Mouse (Mus musculus): ENCODE measurements at regions not wholly inside any gene's neighbourhood (a gene's known extent, or its start where the extent isn't known, plus 50 kb on each side); places are given as distances from the start of the nearest gene placed in this dataset.

DNA sequence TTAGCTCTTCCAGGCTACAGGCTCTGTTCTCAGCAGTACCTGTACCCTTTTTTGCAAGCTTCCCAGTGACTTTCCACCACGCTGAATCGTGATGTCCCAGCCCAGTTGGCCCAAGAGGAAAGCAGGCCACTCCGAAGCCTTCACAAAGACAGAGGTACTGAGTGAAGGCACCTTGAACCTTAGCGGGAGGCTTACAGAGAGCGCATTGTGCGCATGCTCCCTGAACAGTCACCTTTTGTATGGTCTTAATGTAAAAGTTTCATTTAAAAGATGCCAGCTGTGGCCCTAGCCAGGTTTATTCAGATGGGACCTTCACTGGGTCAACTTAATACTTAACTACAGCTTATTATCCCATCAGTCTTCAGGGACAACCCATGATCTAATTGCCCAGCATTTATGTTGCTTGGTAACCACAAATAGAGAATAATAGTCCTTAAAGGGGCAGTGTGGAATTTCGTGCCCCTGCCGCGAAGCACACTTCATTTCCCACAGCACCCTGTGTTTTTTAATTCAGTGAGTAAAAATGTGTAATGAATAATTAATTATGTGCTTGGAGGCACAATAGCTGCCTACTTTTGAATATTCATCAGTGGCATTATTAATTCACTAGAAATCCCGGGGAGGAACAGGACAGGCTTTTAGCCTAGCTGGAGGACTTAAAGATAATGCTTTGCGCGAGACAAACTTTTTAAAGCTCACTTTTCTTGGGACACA, 111.3 kb upstream of the Vrk1 start:
- no peak for DNase-seq (ENCODE audit: low read depth, low spot score)

DNA sequence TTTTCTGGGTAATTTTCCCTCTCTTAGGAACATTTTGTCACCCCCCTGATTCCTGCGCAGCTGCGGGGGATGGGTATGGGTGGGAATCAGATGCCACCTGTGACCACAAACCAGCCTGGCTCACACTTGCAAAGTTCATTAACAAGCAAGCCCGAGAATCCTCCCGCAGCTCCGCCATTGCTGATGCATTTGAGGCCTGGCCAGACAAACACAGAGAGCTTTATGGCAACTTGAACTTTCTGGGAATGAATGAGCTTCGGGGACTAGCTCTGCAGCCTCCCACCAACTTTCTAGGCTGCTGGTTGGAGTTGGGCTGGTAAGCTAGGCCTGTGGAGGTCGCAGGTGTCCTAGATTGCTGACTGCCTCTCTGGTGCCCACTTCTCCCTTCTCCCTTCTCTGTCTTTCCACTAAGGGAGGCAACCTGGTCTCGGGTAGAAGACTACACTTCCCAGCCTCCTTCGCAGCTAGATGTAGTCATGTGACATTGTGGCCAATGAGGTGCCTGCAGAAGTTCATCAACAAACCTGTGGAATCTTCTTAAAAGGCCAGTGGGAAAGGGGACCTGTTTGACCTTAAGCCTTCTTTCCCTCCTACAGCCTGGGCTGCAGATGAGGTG, 110.6 kb upstream of the Vrk1 start:
- no peak for DNase-seq (ENCODE audit: low read depth, low spot score)

- DNase-seq (ENCODE audit: low read depth, low spot score): no peak
These were observed 109.5 kb upstream of the Vrk1 start for GRCm38 (mm10) chr12:105900479-105900878.

DNA sequence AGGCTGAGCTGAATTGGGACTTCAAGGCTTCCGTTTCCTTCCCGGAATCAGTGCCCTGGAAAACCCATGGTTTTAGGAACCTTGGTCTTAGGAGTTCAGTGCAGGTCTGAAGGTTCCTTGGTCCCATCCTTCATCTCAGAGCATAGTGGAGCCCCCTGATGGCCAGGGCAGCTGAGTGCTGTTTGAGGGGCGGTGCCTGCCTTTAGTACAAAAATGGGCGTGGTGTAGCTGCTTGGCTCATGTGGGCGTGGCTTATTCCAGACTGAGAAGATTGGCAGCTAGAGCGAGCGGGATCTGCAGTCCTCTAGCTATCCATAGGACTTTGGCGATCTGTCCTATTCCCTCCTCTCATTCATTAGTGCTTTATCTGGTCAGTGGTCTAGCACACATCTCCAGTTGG, 107.0 kb upstream of the Vrk1 start:
- DNase-seq (ENCODE audit: low read depth, low spot score): peak; percentile 2

- peak; percentile 51 for DNase-seq (ENCODE audit: low read depth, low spot score)
These were observed 103.4 kb upstream of the Vrk1 start for GRCm38 (mm10) chr12:105906584-105906983.

DNA sequence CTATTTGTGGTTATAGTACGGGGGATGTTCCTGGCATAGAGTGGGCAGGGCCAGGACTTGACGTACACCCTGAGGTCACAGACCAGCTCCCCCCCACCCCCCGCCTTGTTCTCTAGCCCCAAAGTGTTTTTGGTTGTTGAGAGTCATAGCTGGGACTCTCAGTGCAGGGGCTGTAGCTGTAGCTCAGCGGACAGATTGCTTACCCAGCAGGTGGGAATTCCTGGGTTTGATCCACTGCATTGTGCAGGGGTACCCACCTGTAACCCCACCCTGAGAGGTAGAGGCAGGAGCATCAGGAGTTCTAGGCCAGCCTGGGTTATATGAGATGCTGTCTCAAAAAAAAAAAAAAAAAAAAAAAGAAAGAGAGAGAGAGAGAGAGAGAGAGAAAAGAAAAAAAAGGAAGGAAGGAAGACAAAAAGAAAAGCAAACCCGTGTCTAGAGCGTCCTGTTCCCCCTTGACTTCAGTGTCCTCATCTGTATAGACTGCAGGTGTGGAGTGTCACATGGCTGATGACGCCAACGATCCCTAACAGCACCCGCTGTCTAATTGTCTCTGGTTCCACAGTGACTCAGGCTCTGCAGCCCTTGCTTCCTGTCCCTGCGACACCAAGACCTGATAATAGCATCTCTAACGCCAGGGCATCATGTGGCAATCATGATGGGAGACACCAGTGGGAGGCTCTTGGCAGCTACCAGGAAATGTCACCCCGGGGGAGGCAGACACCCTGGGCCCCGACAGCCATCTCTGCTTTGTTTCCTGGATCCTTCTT, 102.0 kb upstream of the Vrk1 start:
- no peak for DNase-seq (ENCODE audit: low read depth, low spot score)

GRCm38 (mm10) chr12:105911556-105911955, 98.5 kb upstream of the Vrk1 start:
- no peak for DNase-seq (ENCODE audit: low read depth, low spot score)

GRCm38 (mm10) chr12:105917388-105917963, 92.6 kb upstream of the Vrk1 start:
- no peak for DNase-seq (ENCODE audit: low read depth, low spot score)

DNA sequence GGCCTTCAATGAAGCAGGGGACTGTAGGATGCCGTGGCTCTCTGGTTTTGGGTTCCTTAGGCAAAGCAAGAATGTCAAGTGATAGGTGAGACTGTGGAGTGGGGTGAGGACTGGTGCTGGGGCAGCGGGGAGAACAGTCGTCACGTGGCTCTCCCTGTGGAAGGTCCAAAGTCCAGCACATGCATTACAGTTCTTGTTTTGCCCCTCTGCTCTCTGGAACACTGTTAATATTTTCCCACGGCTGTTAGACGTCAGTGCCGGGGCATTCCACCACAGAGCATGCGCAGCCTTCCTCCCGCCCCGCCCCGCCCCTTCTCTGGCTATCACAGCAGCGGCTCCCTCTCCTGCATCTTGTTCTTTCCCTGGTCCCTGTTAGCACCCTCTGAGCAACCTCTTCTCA, 91.3 kb upstream of the Vrk1 start:
- DNase-seq (ENCODE audit: low read depth, low spot score): no peak

DNA sequence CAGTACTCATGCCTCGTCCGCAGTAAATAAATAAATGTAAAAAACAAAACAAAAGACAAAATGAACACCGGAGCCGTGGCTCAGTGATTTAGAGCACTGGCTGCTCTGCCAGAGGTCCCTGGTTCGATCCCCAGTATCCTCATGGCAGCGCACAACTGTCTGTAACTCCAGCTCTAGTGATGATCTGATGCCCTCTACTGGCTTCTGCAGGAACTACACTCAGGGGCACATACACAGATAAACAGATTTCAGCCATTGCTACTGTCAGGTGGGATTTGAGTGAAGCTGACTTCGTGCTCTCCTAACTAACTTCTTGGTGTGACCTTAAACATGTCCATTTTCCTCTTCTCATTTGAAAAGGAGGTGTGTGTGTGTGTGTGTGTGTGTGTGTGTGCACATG, 82.8 kb upstream of the Vrk1 start:
- DNase-seq (ENCODE audit: low read depth, low spot score): no peak

GRCm38 (mm10) chr12:105929456-105929921, 80.5 kb upstream of the Vrk1 start:
- DNase-seq (ENCODE audit: low read depth, low spot score): no peak

DNA sequence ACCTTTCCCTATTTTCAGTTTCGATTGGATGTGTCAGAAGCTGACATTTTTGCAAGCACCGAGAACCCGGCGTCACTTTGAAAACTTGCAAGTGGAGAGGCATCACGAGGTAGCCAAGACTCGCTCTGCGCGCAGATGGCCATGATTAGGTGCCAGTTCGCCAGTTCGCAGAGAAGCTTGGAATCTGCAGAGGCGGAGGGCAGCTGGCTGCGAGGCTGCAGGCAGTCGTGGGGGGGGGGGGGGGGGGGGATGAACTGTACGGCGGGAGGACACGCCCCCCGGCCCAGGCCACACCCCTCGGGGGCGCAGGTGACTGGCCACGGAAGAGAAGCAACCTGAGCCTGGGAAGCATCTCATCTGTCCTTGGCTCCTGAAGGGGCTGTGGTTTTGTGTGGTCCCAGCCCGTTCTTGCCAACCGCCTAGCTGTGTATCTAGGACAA, 74.6 kb upstream of the Vrk1 start:
- no peak for DNase-seq (ENCODE audit: low read depth, low spot score)

GRCm38 (mm10) chr12:105936812-105937530, 73.1 kb upstream of the Vrk1 start:
- DNase-seq (ENCODE audit: low read depth, low spot score): no peak

DNA sequence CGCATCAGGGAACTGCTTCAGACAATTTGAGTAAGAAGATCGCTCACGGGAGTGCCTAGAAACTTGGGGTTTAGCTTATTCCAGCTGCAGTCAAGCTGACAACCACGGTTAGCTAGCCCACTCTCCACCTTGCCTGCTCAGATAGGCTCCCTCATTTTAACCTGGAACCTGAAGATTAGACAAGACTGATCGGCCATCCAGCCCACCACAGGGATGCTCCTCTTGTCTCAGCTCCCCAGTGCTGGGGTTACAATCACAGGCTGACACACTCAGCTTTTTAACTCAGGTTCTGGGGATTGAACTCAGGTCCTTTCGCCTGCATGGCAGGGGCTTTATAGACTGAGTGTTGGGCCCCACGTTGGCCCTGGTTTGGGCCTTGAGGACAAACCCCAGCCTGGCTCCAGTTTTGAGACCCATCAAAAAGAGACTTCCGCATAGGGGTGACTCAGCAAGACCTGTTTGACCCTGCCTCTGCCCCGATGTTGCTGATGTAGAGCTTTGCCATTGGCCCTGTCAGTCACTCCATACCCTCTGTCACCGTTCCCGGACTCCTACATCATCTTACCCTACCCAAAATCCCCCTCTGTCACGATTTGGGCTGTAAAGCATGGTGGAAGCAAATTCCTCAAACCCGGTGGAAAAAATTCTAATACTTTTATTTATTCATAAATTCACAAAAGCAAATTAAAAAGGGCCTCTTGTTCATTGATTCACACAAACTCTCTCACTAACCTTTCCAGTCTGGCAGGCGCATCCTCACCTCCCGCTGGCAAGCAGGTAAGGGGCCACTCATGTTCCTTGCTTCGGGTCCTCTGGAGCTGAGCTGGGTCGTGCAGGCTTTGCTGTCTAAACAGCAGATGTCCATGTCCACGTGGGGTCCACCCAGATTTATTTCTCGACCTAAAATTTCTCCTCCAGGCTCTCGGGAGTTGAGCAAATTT, 67.6 kb upstream of the Vrk1 start:
- DNase-seq (ENCODE audit: low read depth, low spot score): no peak

GRCm38 (mm10) chr12:105943077-105943433, 67.0 kb upstream of the Vrk1 start:
- no peak for DNase-seq (ENCODE audit: low read depth, low spot score)

DNA sequence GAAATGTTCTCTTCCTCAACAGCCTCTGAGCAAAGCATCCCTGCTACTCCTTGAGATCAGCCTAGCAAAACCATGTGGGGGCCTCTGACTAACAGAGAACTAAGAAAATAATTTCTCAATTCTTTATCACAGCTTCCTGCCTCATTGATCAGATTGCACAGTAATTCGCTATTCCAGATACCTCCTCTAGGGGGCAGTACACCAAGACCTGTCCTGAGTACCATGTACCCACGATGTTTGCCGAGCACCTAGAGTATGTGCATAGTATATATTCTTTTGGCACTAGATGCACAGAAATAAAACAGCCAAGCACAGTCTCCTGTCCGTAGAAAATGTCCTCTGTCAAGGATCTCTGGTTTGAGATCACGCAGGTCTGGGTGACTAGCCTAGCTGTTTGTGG, 62.7 kb upstream of the Vrk1 start:
- no peak for DNase-seq (ENCODE audit: low read depth, low spot score)

GRCm38 (mm10) chr12:105948322-105948721, 61.7 kb upstream of the Vrk1 start:
- DNase-seq (ENCODE audit: low read depth, low spot score): no peak

GRCm38 (mm10) chr12:105955764-105956290, 54.2 kb upstream of the Vrk1 start:
- DNase-seq (ENCODE audit: low read depth, low spot score): no peak

DNA sequence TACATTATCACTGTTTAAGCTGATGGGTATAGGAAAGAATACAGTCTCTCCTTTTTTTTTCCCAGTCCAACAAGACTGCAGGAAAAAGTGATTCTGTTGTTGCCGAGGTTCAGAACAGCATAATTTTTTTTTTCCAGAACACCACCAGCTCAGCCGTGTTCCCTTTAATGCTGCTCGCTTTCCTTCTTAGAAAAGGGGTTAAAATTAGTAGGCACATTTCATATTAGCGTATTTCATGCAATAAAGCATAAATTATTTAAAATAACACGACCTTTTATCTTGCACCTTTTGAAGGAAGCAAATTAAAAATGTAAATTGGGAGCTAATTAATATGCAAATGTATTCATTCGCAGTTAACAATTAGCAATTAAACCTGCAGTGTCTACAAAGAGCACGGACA, 50.3 kb upstream of the Vrk1 start:
- DNase-seq (ENCODE audit: low read depth, low spot score): no peak

Data from c-Kit-negative CD71-positive TER-119-positive erythroid progenitor cells, embryonic 14.5 days (primary cell).